Mouse (Mus musculus) kidney, postnatal 0 days (tissue): ENCODE results near the gene Acsl1. TPM values are rescaled to one million over a fixed set of nuclear protein-coding genes. Genes with fewer than 3 reads are reported as not detected.

ENCODE experiments used
- ATAC-seq: fragments of 200-750 bp; cut with Nextera tagmentation; replicated peaks from 2 replicates; pipeline ENCODE4 v1.8.0; 2017; ENCODE audit warnings: low read depth, moderate number of reproducible peaks, moderate TSS enrichment, moderate library complexity; ENCODE audit not compliant: low FRiP score
- DNase-seq: peaks from one replicate; pipeline ENCODE4 v3.0.0-alpha.2; 2016; ENCODE audit warnings: low spot score
- H3K27ac ChIP-seq: fragments of 300-500 bp; sonication (generic); 2 replicates; pipeline ENCODE4 v1.5.1; 2014; ENCODE audit warnings: mild to moderate bottlenecking
- H3K27me3 ChIP-seq: fragments of 300-500 bp; sonication (generic); 2 replicates; pipeline ENCODE4 v1.6.1; 2014; ENCODE audit warnings: low read length, mixed read lengths; ENCODE audit not compliant: insufficient read depth
- H3K36me3 ChIP-seq: fragments of 300-500 bp; sonication (generic); 2 replicates; pipeline ENCODE4 v1.6.1; 2014; ENCODE audit warnings: low read length, mixed read lengths; ENCODE audit not compliant: insufficient read depth
- H3K4me1 ChIP-seq: fragments of 300-500 bp; sonication (generic); replicated peaks from 2 replicates; pipeline ENCODE4 v1.6.1; 2014; ENCODE audit warnings: antibody characterized with exemption, low read length, mixed read lengths; ENCODE audit not compliant: insufficient read depth
- H3K4me2 ChIP-seq: fragments of 300-500 bp; sonication (generic); 2 replicates; pipeline ENCODE4 v1.6.1; 2014; ENCODE audit warnings: mild to moderate bottlenecking, low read length, moderate library complexity, mixed read lengths
- H3K4me3 ChIP-seq: fragments of 300-500 bp; sonication (generic); replicated peaks from 2 replicates; pipeline ENCODE4 v1.5.1; 2014; ENCODE audit warnings: low read depth, low read length
- H3K9ac ChIP-seq: fragments of 300-500 bp; sonication (generic); 2 replicates; pipeline ENCODE4 v1.6.1; 2014; ENCODE audit warnings: low read depth, low read length
- H3K9me3 ChIP-seq: fragments of 300-500 bp; sonication (generic); replicated peaks from 2 replicates; pipeline ENCODE4 v1.6.1; 2016; ENCODE audit warnings: low read length, inconsistent platforms, mixed read lengths
- CTCF ChIP-seq: IDR thresholded peaks from 2 replicates; pipeline ENCODE4 v1.5.1; 2016; ENCODE audit warnings: antibody characterized with exemption, low read depth, mild to moderate bottlenecking, moderate library complexity
- WGBS: fragments of 180-500 bp; shearing (Covaris S2); extraction: QIAGEN DNeasy Blood & Tissue Kit; methylation state at CpG from one replicate; pipeline ENCODE4 v1.1.7; 2014; 5-methylcytosine and 5-hydroxymethylcytosine counted together
- polyA plus RNA-seq: library from polyadenylated mRNA; unstranded; fragments of >200 nt; fragmentation: Nextera tagmentation; extraction: Ambion mirVana; gene quantifications from 2 replicates; pipeline ENCODE4 v1.2.1, GENCODE M21; 2015

Acsl1 gene
- polyA plus RNA-seq, 1 experiment from 2014 or later, result 47.0 TPM

DNA sequence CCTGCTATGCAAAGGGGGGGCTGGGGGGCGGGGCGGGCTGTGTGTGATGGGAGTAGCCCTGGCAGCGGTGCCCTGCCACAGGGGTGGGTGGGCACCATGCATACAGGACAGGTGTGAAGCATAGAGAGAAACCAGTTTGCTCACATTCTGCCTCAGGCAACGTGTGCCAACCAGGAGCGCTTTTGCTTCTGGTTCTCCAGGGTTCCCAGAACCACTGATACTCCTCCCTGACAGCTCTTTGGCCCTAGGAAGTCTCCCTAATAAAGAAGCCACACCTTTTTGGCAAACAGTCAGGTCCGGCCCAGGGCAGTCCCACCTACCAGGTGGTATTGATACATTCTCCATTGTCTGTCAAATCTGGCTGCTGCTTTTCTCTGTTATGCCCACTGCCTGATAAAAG, 72.8 kb downstream of the Acsl1 start:
- H3K27ac ChIP-seq, result no peak overlapping the region
- 77% methylated on average over 6 of the region's 6 CpGs for WGBS

DNA sequence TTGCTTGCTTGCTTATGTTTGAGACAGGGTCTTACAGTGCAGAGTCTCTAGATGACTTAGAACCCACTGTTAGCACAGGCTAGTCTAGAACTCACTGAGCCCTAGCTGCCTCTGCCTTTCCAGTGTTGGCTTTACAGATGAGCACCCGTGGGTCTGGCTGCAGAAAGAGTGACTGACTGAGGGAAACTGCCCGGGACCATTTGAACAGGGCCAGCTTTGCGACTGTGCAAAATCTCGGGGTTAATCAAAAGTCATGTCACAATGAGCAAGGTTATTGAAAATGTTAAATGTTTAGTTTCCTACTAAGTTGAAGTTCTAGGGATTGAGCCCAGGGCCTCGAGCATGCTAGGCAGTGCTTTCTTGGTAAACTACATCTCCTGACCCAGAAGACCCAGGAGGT, 75.0 kb downstream of the Acsl1 start:
- ATAC-seq, result no peak
- Histone ChIP-seq H3K4me2 (no peak overlapping the region), H3K9ac (no peak overlapping the region), H3K36me3 (no peaks in the 10 kb centered on the region), H3K27me3 (no peaks in the 10 kb centered on the region), H3K4me1 (no peaks in the 10 kb centered on the region), H3K9me3 (no peaks in the 10 kb centered on the region), H3K27ac (peak overlapping the region; percentile 51), H3K4me3 (no peak overlapping the region)
- no peak for TF ChIP-seq CTCF
- WGBS, result 68% methylated on average over 5 of the region's 5 CpGs
- no peak for DNase-seq

More for the DNA sequence above, 72.8 kb downstream of the Acsl1 start:
- no peak for TF ChIP-seq CTCF
- H3K36me3 ChIP-seq, result no peaks in the 10 kb centered on the region
- H3K4me1 ChIP-seq, result no peaks in the 10 kb centered on the region
- H3K4me3 ChIP-seq, result no peak overlapping the region
- no peaks in the 10 kb centered on the region for H3K27me3 ChIP-seq
- no peak for DNase-seq
- H3K4me2 ChIP-seq, result no peak overlapping the region
- H3K9me3 ChIP-seq, result no peaks in the 10 kb centered on the region
- ATAC-seq, result no peak
- H3K9ac ChIP-seq, result no peak overlapping the region

DNA sequence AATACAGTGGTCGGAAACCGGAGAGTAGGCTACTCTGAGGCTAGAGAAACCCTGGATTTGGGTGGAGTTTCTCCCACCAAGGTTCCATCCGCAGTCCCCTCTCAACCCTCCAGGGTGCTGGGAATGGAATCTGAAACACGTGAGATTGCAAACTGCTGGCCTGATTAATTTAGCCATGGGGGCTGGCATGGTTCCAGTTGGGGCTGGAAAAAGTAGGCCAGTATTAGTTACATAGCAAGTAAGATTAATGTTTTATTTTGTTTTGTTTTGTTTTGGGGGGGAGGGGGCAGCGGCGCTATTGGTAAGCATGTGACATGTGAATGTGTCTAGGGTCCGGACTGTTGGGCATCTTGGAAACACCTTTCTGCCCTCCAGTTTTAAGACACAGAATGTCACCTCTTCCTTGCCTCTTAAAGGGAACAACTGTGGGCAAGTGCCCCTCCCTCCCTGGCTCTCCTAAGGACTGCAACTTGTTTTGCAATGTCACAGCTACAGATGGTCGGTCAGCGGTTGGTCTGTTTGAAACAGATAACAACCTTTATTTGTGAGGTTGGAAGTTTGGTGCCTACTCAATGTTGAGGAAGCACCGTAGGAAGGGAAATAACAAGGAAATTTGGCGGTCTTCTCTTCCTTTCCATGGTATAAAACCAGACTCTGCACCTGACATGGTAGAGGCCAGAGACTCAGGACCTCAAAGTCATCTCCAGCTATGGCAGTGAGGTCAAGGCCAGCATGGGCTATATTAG, 75.8 kb downstream of the Acsl1 start:
- Histone ChIP-seq H3K27ac (peak overlapping the region; percentile 69), H3K4me1 (no peaks in the 10 kb centered on the region), H3K9ac (no peak overlapping the region), H3K9me3 (no peaks in the 10 kb centered on the region), H3K36me3 (no peaks in the 10 kb centered on the region), H3K27me3 (no peaks in the 10 kb centered on the region), H3K4me2 (no peak overlapping the region), H3K4me3 (no peak overlapping the region)
- ATAC-seq (peak; percentile 38), DNase-seq (peak; percentile 65)
- WGBS, result 48% methylated on average over 11 of the region's 11 CpGs
- TF ChIP-seq CTCF, result no peak

DNA sequence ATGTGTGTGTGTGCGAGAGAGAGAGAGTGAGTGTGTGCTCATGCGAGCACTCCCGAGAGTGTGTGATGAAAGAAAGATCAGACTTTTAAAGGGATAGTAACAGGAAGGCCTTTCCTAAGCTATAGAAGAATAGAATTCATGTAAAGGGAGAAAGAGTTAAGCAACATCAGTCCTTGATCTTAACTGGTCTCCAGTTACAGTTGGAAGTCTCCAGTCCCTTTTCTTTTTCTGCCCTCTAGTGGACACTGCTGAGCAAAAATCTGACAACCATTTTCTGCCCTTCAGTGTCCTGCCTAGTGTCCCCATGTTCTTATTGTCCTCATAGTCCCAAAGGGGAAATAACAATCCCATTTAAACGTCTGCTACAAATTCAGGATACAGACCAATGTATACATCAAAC, 76.4 kb downstream of the Acsl1 start:
- ATAC-seq, result peak; percentile 3; the same call in 1 of the 2 replicates

DNA sequence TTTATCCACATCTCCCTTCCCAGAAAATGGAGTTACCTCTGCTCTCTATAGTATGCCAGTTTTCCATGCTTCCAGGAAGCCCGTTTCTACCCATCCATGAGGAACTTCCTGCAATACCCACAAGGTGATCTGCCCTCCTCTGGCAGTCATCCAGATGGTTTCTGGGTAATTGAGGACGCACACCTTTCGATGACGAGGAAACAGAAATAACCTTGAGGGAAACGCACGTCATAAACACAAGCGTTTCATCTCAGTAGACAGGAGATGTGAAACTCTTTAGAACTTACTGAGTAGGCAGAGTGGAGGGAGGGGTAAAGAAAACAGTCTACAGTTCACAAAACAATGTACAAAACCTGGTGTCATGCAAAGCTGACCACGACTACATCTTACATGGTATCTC, 79.2 kb downstream of the Acsl1 start:
- Histone ChIP-seq H3K4me3 (no peak overlapping the region), H3K27me3 (no peaks in the 10 kb centered on the region), H3K4me1 (0 out of 2 replicates have a peak, but pooled peaks cover 5% of the 10 kb centered on the region), H3K27ac (no peak overlapping the region), H3K36me3 (no peaks in the 10 kb centered on the region), H3K9me3 (no peaks in the 10 kb centered on the region), H3K9ac (no peak overlapping the region), H3K4me2 (no peak overlapping the region)
- DNase-seq, result no peak
- 74% methylated on average over 8 of the region's 8 CpGs for WGBS
- TF ChIP-seq CTCF, result no peak
- no peak for ATAC-seq

More for the DNA sequence above, 76.4 kb downstream of the Acsl1 start:
- H3K36me3 ChIP-seq, result no peaks in the 10 kb centered on the region
- 0 out of 2 replicates have a peak, but pooled peaks cover under 1% of the 10 kb centered on the region for H3K4me1 ChIP-seq
- peak; percentile 95 for DNase-seq
- H3K9ac ChIP-seq, result no peak overlapping the region
- 17% methylated on average over 4 of the region's 4 CpGs for WGBS
- H3K9me3 ChIP-seq, result no peaks in the 10 kb centered on the region
- H3K27ac ChIP-seq, result 0 out of 2 replicates have a peak overlapping the region, but pooled peaks have one; percentile 69
- TF ChIP-seq CTCF, result peak; percentile 90
- no peak overlapping the region for H3K4me3 ChIP-seq
- H3K4me2 ChIP-seq, result no peak overlapping the region
- H3K27me3 ChIP-seq, result no peaks in the 10 kb centered on the region

DNA sequence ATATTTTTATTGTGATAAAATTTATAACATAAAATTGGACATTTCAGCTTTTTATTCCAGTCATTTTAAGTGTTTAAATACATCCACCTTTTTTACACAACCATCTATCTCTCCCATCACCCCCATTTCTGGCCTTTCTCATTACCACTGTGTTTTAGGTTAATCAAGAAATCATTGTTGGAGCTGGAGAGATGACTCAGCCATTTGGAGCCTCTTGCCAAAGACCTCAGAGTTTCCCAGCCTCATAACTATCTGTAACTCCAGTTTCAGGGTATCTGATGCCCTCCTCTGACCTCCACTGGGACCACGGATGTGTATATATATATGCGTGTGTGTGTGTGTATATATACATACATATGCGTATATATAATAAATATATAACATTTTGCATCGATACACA, 80.2 kb downstream of the Acsl1 start:
- H3K9ac ChIP-seq, result no peak overlapping the region
- 40% methylated on average over 4 of the region's 4 CpGs for WGBS

More for the DNA sequence above, 80.2 kb downstream of the Acsl1 start:
- ATAC-seq (no peak), DNase-seq (peak; percentile 19)
- H3K27me3 ChIP-seq, result no peaks in the 10 kb centered on the region
- H3K27ac ChIP-seq, result no peak overlapping the region
- H3K36me3 ChIP-seq, result no peaks in the 10 kb centered on the region
- no peak for TF ChIP-seq CTCF
- H3K4me1 ChIP-seq, result 0 out of 2 replicates have a peak, but pooled peaks cover 5% of the 10 kb centered on the region
- H3K4me3 ChIP-seq, result peak overlapping the region; percentile 69; the same call in 1 of the 2 replicates
- H3K4me2 ChIP-seq, result peak overlapping the region; percentile 73
- no peaks in the 10 kb centered on the region for H3K9me3 ChIP-seq
